Mouse (Mus musculus) gastrocnemius, adult 18-20 months (tissue): Measurements from ENCODE around the gene Cd44. TPM values are rescaled to one million over a fixed set of nuclear protein-coding genes. Genes with fewer than 3 reads are reported as not detected.
A peak's percentile ranks its signal among the peaks of the same experiment; 100 is the strongest.

Experiments used
- DNase-seq: peaks from one replicate; pipeline ENCODE4 v3.0.0; 2021; ENCODE audit warnings: low spot score
- long read RNA-seq, 2 experiments: library from polyadenylated mRNA; stranded (forward); transcript quantifications; one replicate each; pipeline ENCODE4 v2.0.0; 2021
- total RNA-seq, 2 experiments: library from RNA; stranded (reverse); gene quantifications; 2 replicates each; pipeline ENCODE4 v1.2.3; 2021

The Cd44 gene
- total RNA-seq = 1 to 10 TPM; 3.9 to 6.0 TPM
- long read RNA-seq, experiment 1, partial matches to known transcripts = 0 of 1 reads
- long read RNA-seq, experiment 1, other reads (novel, unspliced or antisense) = 1 of 1 reads
- long read RNA-seq, experiment 2, partial matches to known transcripts = 0 of 1 reads
- long read RNA-seq, experiment 2, other reads (novel, unspliced or antisense) = 0 of 1 reads

DNA sequence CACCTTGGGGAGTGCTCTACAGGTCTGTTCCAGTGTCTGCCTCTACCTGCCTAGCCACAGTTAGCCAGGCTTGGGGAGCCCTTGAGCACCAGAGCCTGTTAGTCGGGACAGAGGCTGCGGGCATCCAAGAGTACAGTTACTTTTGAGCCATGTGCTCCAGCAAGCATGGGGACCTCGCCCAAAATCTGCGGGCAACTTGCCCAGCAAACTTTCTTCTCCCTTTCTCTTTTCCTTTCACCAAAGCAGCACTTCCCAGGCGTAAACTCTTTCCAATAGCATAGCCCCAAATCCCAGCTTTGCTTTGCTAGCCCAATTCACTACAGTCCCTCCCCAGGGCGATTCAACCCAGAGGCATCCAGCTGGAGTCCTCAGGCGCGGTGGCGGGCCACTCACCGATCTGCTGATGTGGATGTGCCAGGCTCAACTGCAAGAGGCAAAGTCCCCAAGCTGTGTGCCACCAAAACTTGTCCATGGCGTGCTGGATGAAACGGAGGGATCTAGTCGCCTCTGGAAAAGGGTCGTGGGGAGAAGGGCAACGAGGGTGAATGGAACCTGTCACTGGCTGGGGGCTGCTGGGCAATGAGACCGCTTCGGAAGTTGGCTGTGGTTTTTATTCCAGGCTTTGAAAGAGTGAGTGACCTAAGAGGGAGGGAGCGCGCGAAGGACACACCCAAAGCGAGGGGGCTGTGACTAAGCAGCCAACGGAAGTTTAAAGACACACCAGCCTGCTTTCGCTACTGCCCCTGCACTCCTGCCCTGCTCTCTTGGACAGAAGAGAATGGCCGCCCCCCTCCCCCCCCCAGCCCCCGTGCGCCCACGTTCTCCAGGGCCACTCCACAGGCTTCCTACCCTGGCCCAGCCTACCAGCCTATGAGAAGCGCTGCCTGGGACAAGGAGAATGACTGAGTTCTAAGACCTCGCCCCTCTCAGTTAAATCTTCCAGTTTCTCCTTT lies at the start of gene Cd44:
Gene Cd44, minus strand, starts transcription at position 791 of the 953 bp plus-strand sequence.
- DNase-seq = peak; percentile 74

DNA sequence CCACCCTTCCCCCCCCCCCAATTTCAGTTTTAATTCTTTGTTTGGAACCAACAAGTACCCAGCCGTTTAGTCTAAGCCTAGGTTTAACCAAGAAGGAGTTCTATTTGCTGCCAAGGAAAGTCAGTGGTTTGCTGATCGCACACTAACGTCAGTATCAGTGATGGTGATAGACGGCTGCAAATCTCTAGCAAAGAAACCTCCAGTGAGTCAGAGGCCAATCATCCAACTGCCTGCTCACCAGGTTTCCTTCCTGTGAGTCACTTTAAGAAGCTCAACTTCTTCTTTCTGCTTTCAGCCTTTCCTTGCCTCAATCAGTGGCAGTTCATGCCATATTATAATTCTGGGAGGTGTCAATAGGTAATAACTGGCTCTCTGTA lies 47.0 kb upstream of the Cd44 start:
- no peak for DNase-seq

DNA sequence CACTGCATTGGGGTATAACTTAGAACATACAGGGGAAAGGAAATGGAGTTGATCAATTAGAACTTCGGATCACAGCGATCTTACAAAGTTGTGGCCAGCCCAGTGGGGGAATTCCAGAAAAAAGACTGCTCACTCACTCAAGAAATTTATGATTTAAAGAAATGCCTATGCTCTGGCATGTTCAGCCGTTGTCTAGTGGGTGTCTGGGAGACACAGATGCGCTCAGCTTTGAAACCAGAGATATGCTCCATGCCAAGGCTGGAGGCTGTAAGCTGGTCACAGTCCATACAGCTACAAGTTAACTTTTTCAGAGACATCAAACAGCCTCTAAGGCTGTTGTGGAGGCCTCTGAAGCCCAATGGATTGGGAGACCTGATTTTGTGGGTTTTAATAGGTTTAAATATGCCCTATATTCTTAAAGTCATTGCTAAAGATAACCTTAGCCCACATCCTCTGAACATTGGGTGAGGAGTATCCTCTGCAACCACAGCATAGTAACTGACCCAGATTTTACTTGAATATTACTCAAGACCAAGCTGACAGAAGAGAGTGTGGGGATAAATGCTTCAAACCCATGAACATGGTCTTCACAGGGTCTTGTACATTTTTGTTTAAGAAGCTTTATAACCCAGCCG lies 46.5 kb upstream of the Cd44 start:
- no peak for DNase-seq

DNA sequence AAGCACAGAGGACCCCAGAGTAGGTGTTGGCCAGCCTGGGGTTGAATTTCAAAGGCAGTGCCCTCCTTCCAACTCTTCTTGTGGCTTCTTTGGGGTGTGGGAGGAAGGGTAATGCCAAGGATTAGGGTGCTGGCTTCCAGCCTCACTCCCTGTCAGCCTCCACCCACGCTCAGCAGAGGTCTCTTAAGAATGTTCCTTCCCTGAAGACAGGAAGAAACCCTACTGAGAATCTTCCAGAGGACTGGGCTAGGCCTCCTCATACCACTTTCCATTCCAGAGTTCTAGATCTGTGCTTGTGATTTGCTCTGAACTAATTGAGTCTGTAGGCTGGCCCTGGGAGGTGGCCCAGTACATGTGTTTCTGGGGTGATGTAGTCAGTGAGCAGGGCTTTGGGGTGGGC lies 43.6 kb upstream of the Cd44 start:
- DNase-seq = no peak

DNA sequence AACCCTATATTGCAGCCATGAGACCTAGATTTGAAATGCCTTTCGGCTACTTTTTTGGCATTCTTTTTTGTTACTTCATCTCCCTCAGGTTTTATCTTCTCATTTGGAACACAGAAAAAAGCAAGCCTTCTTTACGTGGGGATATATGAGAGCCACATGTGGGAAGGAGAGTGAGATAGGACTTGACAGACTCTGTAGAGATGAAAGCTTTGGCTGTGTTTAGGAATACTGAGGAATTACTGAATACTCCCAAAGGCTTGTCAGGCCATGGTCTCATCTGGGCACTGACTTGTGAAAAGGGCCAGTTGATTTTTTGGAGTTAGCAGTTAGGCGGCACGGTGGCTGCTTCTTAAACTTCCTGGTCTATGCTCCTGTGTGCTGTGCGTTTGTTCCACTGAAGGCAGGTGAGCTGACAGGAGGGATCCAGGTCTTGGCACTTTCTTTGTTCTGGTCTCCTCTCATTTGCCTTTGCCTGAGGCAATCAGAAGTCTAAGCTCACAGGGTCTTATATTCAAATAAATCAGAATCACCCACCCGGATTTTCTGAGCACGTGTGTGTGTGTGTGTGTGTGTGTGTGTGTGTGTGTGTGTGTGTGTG lies 43.0 kb upstream of the Cd44 start:
- no peak for DNase-seq

DNA sequence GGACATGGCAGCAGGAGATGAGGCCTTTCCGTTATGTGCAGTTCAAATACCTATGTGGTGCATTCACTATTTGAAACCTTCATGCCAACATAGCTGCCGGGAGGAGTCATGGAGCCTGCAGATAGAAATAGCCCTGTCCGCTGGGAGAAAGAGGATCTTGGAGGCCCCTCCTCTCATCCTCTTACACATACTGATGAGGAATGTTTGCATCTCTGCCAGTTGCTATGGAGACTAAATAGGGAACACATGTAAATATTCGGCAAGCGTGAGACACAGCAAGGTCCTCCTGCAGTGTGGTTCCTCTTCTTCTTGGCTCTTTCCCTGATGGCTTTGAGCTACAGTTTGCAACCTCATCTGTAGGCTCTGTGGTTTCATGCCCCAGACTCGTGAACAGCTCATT lies 42.5 kb upstream of the Cd44 start:
- peak; percentile 58 for DNase-seq

DNA sequence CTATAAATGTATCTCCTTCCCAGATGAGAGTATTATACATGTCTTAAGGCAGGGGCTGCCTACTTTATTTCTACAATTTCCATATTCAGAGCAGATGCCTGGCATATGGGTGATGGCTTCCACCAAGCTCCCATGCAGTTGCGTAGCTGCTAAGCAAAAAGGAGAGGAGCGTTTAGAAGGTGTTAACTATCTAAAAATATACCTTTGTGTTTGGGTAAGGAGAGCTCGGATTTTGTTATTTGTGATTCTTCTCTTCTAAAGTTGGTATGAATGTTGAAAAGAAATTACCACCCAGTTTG lies 41.3 kb upstream of the Cd44 start:
- DNase-seq = no peak

DNA sequence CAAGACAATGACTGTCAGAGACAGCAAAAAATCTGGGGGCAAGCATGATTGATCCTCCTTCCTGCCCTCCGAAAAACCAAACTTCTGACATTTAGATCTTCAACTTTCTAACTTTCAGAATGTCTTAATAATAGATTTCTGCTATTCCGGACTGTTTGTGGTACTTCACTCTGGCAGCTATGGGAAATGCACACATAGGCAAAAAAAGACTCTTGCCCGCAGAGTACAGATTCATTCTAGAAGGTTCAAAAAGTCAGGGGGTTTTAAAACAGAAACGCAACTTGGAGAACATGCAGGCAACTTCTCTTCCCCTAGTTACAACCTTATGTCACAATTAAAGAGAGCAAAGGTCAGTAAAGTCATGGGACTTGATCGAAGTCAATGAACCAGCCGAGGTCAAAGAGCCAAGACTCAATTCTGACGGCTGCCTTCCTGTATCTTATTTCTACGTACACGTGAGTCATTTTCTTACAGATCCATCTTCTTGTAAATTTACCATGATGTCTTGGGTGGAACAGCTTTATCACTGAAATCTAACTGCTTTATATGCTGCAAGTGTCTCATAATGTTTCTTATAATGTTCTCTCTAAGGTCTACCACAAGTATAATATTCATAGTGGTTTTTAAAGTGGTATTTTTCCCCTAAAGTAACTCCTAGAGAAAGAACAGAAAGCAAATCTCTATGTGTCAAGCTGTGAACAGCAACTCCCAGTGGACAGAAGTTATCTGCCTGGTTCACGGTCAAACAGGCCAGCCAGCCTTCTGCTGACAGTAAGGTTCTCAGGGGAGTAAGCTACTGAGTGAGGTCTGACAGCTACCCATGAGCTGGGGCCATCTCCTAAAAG lies 40.7 kb upstream of the Cd44 start:
- DNase-seq = no peak

DNA sequence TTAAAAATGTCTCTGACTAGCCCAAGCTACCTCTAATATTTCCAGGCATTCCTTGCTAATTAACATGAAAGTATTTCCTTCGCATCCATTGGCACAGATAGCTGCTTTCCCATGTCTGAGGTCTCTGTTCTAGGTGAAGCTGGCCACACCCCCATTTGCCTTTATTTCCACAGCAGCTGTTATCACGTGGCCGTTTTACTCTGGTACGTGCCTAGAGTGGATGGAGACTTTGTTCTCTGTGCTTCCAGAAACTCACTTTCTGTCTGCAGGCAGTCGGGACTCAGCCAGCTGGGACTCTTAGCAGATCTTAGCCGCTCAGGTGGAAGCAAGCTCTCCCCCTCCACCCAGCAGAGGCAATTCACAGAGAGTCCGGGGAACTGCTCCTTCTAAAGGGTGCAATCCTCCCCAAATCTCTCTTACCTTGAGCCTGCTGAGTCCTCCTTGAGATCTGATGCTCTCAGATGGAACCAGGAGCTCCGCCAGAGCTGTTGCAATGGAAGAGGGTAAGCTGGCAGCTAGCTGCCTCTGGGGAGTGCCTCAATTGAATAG lies 39.4 kb upstream of the Cd44 start:
- DNase-seq = no peak

DNA sequence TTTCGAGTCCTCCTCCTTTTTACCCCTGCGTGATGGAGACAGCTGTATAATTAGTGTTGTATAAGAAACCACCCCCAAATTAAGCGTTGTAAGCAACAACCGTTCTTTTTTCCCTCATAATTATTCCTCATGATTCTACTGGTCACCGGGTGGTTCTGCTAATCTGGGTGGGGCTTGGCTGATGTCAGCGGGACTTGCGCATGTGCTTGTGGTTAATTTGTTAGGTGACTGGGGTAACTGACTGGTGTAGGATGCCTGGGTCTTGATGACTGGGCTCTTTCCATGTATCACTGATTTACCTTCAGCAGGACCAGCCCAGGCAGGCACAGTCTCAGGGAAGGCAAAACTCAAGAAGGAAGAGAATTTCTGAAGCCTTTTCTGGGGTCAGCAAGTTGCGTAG lies 38.7 kb upstream of the Cd44 start:
- DNase-seq = no peak

DNA sequence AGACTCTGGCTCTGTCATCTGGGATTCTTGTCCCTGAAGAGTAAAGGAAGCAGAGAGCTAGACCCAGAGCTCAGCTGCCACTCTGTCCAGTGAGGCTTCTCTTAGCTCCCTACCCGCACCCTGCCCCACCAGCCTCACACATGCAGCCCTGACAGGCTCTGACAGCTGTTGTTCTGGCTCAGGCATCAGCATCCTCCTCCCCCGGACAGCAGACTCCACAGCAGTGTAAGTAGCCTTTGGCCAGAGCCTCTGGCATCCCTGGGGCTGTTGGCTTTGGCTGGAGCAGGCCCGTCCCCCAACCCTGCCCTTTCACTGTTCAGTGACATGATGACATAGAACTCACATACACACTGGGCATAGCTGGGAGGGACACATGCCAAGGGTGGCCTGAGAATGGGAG lies 35.4 kb upstream of the Cd44 start:
- DNase-seq = no peak

DNA sequence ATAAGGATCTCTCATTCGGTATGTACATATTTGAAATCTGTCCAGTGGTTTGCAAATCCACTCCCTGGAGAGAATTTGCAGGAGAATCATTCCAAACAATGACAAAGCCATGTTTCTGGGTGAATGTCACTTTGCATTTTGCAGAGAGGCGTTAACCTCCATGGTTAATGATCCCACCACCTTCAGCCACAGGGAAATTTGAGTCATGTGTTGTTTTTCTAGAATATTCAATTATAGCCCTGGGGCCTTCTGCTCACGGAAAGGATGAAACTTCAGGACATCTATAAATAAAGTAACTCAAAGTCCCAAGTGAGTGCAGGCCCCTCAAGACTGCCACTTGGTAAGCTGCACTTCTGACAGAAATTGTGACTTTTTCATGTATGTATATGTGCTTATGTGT lies 33.4 kb upstream of the Cd44 start:
- DNase-seq = no peak

DNA sequence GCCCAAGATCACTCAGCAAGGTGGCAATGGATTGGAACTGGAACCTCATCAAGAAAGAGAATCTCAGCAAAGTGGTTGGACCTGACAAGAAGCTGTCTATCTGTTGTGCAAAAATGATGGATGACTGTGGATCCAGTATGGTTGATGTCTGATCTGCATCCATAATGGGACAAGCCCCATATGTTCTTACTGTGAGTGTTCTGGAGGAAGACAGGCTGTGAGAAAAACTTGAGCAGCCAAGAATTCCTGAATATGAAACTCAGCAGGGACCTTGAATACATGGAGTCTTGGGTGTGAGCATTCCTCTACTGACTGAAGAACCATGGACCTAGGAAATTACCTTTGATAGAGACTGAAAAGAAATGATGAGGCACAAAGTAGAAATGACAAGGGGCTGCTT lies 32.3 kb upstream of the Cd44 start:
- no peak for DNase-seq

DNA sequence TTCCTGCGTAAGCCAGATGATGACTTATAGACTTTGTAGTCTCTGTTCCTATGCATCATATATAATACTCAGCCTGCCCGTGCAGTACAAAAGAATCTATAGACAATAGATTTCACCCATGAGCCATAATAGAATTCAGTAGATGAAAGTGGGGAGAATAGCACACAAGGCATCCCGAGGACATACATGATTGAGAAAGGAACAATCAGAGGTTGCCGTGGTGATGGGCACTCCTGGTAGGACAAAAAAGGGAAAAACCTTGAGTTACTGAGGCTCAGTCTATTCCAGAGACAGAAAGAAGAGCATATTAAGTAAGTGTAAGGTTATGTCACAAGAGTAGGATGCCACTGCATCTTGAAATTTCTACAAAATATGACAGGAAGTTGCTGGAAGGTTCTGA lies 31.7 kb upstream of the Cd44 start:
- DNase-seq = no peak

DNA sequence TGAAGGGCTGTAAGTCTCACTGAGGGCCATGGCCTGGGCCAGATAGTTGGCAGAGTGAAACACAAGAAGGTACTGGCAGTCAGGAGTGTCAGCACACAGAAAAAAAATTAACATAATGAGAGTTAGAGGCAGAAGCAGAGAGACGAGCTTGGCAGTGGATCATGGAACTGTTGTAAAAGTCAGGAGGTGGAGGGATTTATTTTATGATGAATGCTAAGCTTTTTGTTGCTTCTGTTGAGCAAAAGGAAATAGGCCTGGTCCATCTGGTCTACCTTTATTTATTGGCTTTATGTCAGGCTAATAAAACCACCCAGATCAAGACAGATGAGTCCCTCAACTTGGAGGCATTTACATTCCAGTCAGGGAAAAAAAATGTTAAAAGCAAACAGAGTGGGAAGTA lies 31.2 kb upstream of the Cd44 start:
- no peak for DNase-seq

DNA sequence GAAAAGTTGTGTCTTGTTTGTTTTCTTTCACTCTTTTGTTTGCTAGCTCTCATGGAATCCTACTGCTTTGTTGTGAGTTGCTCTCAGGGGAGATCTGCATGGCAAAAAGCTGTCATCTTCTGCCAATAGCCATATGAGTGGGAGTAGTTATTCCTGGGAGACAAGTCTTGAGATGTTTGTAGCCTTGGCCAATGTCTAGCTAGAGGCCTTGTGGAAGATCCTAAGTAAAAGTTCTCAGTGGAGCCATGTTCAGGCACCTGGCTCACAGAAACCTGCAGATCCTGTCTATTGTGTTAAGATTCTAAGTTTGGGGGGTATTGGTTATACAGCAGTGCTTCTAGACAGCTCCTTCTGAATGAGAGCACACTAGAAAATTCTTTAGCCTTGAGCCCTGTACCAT lies 26.7 kb upstream of the Cd44 start:
- no peak for DNase-seq

DNA sequence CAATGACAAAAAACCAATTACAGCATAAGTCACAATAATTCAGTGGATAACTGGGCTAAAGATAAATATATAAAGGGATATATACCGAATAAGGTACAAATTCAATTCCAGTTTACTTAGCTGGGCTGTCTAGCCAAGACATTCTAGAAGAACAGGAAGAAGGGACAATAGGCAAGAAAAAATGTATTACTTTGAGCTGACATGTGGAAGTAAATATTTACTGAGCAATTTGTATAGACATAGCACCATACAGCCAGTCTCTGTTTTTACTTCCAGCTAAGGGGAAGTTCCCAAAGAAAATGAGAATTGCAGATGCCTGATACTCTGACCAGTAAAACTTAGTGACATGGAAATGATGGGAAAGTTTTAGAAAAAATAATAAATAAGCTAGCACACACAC lies 23.0 kb upstream of the Cd44 start:
- no peak for DNase-seq

DNA sequence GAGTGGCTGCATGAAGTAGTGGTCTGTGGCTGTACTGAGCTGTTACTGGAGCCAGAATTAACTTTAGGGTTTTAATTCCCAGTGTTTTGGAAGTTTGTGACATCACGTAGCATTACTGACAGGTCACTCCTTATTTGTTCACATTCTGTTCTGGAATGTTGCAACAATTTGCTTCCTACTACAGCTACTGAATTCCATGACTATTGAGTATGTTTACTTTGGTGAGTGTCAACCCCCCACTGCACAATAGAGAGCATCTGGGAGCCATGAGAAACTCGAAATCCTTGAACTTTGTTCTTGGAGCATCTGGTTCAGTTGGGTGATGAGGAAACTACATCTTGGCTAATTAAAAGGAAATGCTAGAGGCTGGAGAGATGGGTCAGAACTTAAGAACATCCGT lies 22.2 kb upstream of the Cd44 start:
- DNase-seq = no peak

DNA sequence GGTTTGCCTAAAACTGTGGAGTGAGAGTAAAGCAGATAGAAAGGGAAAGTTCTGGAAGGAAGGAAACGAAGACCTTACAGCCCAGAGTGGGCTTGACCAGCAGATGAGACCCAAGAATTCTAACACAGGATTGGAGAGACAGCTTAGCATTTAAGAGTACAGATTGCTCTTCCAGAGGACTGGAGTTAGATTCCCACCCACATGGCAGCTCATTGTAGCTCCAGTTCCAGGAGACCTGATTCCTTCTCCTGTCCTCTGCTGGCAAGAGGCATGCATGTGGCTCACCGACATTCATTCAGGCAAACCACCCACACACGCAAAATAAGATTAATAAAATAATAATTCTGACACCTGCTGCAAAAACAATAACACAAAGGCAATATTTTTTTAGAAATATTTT lies 20.6 kb upstream of the Cd44 start:
- no peak for DNase-seq

DNA sequence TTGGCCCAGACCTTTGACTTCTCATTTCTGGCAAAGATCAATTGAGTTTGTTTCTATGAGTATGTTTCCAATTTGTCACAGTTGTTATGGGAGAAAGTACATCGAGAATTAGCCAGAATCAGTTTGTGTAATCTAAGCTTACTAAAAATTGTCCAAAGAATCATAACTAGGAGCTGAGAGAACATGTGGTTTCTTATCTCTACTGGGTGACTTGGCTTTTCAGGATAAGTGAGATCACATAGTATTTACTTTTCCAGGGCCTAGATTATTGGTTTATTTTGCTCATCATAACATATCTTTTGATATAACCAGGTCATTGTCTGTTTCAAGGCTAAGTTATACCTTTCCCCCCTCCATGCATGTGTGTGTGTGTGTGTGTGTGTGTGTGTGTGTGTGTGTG lies 16.8 kb upstream of the Cd44 start:
- DNase-seq = no peak

DNA sequence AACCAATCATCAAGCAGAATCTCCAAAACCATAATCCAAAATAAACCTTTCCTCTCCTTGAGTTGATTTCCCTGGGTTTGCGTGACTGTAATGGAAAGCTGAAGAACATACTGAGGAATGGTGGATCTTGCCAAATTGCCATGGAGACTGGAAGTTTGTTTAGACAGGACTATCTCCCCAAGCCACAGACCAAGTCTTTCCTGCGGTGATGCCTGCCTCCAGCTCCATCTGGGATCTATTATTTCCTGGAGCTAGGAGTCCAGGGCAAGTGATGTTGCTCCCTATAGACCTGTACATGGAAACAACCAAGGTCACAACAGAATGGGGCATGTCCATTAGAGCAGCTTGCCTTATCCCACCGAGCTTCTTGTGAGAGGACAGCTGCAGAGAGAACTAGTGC lies 15.1 kb upstream of the Cd44 start:
- DNase-seq = peak; percentile 36
